Mouse (Mus musculus) ES-Bruce4 (cell line): ENCODE results near the gene Gramd1c. TPM values are rescaled to one million over a fixed set of nuclear protein-coding genes. Genes with fewer than 3 reads are reported as not detected.

Experiments
- H3K27ac ChIP-seq: 2 replicates; pipeline ENCODE4 v1.5.1; 2012; ENCODE audit warnings: low read length, inconsistent platforms; ENCODE audit not compliant: insufficient read depth
- H3K27me3 ChIP-seq: 2 replicates; pipeline ENCODE4 v1.6.1; 2012; ENCODE audit warnings: mild to moderate bottlenecking, low read length, inconsistent platforms; ENCODE audit not compliant: control insufficient read depth, poor library complexity, insufficient read depth, severe bottlenecking
- H3K36me3 ChIP-seq: 2 replicates; pipeline ENCODE4 v1.6.1; 2012; ENCODE audit warnings: inconsistent platforms, mild to moderate bottlenecking, low read length, moderate library complexity; ENCODE audit not compliant: control insufficient read depth, poor library complexity, insufficient read depth, severe bottlenecking
- H3K4me1 ChIP-seq: one replicate; pipeline ENCODE4 v1.8.1; 2011; ENCODE audit warnings: low read length; ENCODE audit not compliant: control insufficient read depth, insufficient read depth
- H3K4me3 ChIP-seq: 2 replicates; pipeline ENCODE4 v1.5.1; 2011; ENCODE audit warnings: low read depth, mild to moderate bottlenecking, low read length
- H3K9ac ChIP-seq: 2 replicates; pipeline ENCODE4 v1.6.1; 2012; ENCODE audit warnings: low read depth, mild to moderate bottlenecking, inconsistent platforms; ENCODE audit not compliant: poor library complexity, severe bottlenecking
- H3K9me3 ChIP-seq: replicated peaks from 2 replicates; pipeline ENCODE4 v1.6.1; 2012; ENCODE audit warnings: mild to moderate bottlenecking, low read length, inconsistent platforms; ENCODE audit not compliant: control insufficient read depth, poor library complexity, insufficient read depth, severe bottlenecking
- CTCF ChIP-seq: IDR thresholded peaks from one replicate; pipeline ENCODE4 v1.8.1; 2011; ENCODE audit warnings: low read depth, low read length
- EP300 ChIP-seq: IDR thresholded peaks from 2 replicates; pipeline ENCODE4 v1.6.1; 2011; ENCODE audit warnings: low read depth, low read length; ENCODE audit not compliant: insufficient read depth
- POLR2A ChIP-seq: IDR thresholded peaks from one replicate; pipeline ENCODE4 v1.8.1; 2011; ENCODE audit warnings: low read length; ENCODE audit not compliant: insufficient read depth
- polyA plus RNA-seq: library from polyadenylated mRNA; stranded (reverse); fragments of >200 nt; gene quantifications from 2 replicates; pipeline ENCODE4 v1.2.4, GENCODE M21; 2011; ENCODE audit warnings: low read depth; ENCODE audit not compliant: missing spikeins, insufficient read depth, insufficient read length

Gramd1c gene
- polyA plus RNA-seq, 1 experiment = 3.0 TPM

DNA sequence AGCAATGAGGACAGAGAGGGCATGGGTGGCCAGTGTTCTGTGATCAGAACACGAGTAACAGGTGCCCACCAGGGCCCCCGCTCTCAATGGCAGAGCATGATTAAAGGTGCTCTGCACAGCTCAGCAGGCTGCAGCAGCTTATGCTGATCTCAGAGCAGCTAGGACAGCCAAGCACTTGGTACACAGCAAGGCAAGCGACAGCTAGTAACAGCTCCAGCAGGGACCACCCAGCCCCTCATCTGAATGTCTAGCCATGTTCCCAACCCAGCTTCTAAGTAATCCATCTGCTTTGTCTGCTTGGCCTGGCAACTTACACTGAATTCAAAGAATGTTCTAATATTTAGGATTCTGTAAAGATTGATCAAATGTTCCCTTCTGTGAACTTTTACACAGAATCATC is 99.4 kb downstream of the Gramd1c start:
- Histone ChIP-seq H3K9me3 (no peaks in the 10 kb centered on the region), H3K4me1 (no peaks in the 10 kb centered on the region), H3K36me3 (no peaks in the 10 kb centered on the region), H3K27ac (no peak overlapping the region), H3K27me3 (no peaks in the 10 kb centered on the region), H3K9ac (no peak overlapping the region), H3K4me3 (no peak overlapping the region)
- TF ChIP-seq EP300 (no peak), CTCF (no peak), POLR2A (no peak)

DNA sequence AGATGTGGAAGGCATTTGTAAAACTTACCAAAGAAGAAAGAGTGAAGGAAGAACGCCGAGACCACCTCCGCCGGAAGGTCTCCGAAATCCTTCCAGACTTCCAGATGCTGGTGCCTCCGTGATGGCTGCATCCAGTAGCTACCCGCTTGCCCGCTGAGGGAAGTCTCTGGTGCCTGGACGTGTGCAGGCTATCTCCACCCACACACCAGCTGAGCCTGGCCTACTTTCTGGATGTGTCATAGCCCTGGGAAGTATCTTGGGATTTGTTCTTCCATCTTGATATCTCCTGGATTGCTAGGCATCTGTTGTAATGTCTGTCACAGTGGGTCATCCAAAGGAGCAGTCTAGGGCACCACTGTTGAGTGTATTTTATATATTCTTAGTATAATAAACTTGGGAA is 99.9 kb downstream of the Gramd1c start:
- Histone ChIP-seq H3K9me3 (no peaks in the 10 kb centered on the region), H3K36me3 (no peaks in the 10 kb centered on the region), H3K27ac (no peak overlapping the region), H3K4me1 (no peaks in the 10 kb centered on the region), H3K4me3 (no peak overlapping the region), H3K9ac (no peak overlapping the region), H3K27me3 (no peaks in the 10 kb centered on the region)
- TF ChIP-seq POLR2A (no peak), CTCF (no peak), EP300 (no peak)

DNA sequence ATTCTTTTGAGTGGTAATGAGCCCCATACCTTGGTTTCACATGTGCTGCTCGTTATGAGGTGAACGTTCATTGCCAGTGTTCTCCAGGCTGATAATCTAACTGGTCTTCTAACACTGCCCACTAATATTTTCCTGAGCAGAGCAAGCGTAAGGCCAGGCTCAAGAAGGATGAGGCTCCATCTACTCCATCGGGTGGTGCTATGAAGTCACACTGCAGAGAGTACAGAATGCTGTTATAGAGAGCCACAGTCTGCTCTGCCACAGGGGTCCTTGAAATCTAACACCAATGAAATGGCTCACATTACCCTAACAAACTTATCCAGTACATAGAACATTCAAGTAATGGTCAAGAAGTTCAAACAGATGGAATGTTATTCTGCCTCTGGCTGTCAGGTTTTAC is 105.1 kb downstream of the Gramd1c start:
- no peaks in the 10 kb centered on the region for H3K27me3 ChIP-seq
- no peak overlapping the region for H3K27ac ChIP-seq
- no peak overlapping the region for H3K4me3 ChIP-seq
- peaks cover 2% of the 10 kb centered on the region for H3K4me1 ChIP-seq
- TF ChIP-seq EP300 (no peak), POLR2A (no peak), CTCF (no peak)
- no peak overlapping the region for H3K9ac ChIP-seq
- H3K36me3 ChIP-seq = no peaks in the 10 kb centered on the region
- H3K9me3 ChIP-seq = no peaks in the 10 kb centered on the region

DNA sequence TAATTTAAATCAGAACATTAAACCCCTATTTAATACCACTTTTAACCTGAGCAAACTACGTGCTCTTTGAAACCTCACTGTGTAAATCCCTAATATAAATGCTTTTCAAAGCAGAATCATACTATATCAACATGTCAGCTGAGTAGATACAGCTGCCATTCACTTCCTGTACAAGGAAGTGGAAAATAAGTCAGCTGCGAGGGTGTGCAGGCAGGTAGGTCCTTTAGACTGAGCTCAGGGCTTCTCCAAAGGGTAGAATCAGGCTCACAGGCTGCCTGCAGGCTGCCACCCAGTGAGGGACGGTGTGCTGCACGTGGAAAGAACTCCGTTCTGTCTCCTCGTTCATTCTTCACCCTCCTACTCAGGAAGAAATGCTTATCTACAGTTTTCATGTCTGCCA is 108.2 kb downstream of the Gramd1c start:
- Histone ChIP-seq H3K4me3 (no peak overlapping the region), H3K4me1 (peaks cover 2% of the 10 kb centered on the region), H3K9me3 (no peaks in the 10 kb centered on the region), H3K9ac (no peak overlapping the region), H3K27me3 (no peaks in the 10 kb centered on the region), H3K27ac (no peak overlapping the region), H3K36me3 (no peaks in the 10 kb centered on the region)
- TF ChIP-seq EP300 (no peak), POLR2A (no peak), CTCF (no peak)

DNA sequence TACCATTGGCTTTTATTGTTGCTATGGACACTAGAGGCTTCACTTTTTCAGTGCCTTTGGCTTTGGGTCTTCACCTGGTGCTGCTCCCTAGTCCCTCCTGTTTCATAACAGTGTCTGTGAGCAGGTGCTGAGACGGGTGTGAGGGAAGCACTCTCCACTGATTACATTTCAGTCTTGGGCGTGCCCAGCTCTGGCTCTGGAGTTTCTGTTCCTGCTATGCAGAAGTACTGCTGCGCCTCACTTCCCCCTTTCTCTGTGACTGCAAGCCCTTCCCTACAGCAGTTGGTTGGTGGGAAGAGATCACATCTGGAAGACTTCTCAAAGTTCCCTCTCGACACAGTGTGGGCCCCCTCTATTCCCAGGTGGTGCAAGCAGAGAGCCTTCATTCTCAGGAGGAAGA is 111.6 kb downstream of the Gramd1c start:
- no peak overlapping the region for H3K27ac ChIP-seq
- no peaks in the 10 kb centered on the region for H3K36me3 ChIP-seq
- no peaks in the 10 kb centered on the region for H3K9me3 ChIP-seq
- TF ChIP-seq CTCF (no peak), POLR2A (no peak), EP300 (no peak)
- peaks cover 2% of the 10 kb centered on the region for H3K4me1 ChIP-seq
- no peaks in the 10 kb centered on the region for H3K27me3 ChIP-seq
- no peak overlapping the region for H3K9ac ChIP-seq
- no peak overlapping the region for H3K4me3 ChIP-seq

DNA sequence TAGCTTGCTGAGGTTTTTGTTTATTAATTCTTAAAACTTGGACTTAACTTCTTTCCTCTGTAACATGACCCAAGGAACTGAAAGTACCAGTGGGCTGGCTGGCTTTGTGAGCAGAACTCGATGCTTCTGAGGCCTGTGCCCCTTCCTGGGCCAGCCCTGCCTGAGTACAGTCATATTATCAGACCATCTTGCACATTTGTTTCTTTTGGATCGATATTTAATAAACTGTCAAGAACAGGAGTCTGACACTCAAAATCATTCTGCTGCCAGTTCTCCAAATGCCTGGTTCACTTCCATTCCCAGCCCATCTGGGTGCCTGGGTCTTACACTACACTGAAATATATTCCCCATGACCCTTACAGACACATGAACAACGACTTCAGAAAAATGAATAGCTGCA is 117.3 kb downstream of the Gramd1c start:
- Histone ChIP-seq H3K9ac (no peak overlapping the region), H3K27ac (no peak overlapping the region), H3K36me3 (no peaks in the 10 kb centered on the region), H3K27me3 (no peaks in the 10 kb centered on the region), H3K4me3 (no peak overlapping the region), H3K4me1 (no peaks in the 10 kb centered on the region), H3K9me3 (no peaks in the 10 kb centered on the region)
- TF ChIP-seq EP300 = no peak
- no peak for TF ChIP-seq CTCF
- no peak for TF ChIP-seq POLR2A
